Mouse (Mus musculus): Measurements from ENCODE around the gene Olfr987.
"Not testable (repeated sequence)": the region's sequence is repeated elsewhere in the genome, so short reads cannot be mapped to it uniquely, and the experiment has no call there.

The Olfr987 gene

DNA sequence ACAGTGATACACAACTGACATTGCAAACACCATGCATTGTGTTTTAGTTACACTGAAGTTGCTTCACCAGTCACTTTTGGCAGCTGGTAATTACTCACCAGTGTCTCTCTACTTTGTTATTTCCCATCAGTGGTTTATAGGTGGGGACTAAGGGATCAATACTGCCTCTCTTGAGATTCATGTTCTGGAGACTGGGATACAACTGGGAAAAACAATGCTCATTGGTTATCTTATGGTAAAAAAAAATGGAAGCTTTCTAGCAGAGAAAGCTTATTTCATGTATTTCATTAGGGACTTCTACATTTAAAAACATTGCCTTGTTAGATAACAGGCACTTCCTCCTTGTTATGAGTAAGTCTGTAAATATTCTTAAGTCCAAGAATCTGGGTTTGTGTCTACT, at the start of gene Olfr987:
Gene Olfr987 (minus strand): TSS at position 101 of the 400 bp plus-strand sequence.
- DNase-seq (ENCODE audit: low read depth, low spot score), result not testable (repeated sequence)

DNA sequence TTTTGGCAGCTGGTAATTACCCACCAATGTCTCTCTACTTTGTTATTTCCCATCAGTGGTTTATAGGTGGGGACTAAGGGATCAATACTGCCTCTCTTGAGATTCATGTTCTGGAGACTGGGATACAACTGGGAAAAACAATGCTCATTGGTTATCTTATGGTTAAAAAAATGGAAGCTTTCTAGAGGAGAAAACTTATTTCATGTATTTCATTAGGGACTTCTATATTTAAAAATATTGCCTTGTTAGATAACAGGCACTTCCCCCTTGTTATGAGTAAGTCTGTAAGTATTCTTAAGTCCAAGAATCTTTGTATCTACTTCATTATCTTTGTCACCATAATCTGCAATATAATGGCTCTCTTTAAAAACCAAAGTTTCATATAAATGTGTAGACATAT, 24.0 kb upstream of the Olfr987 start, which contains the start of gene Olfr988:
Gene Olfr988 (minus strand): TSS at position 101 of the 400 bp plus-strand sequence.
- DNase-seq (ENCODE audit: low read depth, low spot score), result not testable (repeated sequence)

DNA sequence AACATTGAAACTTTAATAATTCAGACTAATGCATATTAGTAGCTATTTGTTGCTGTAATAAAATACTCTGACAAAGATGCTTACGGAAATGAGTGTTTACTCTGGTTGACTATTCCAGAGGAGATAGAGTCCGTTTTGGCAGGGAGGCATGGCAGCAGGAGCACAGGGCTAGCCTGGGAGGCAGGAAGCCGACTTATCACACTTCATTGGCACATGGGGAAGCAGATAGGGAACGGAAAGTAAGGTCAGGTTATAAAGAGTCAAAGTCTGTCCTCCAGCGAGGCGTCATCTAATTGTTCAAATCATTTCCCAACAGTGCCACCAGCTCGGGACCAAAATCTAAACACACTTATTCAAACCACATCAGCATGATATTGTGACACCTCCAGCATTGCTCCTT, 857 bp upstream of the Olfr987 start:
- no peak for DNase-seq (ENCODE audit: low read depth, low spot score)

DNA sequence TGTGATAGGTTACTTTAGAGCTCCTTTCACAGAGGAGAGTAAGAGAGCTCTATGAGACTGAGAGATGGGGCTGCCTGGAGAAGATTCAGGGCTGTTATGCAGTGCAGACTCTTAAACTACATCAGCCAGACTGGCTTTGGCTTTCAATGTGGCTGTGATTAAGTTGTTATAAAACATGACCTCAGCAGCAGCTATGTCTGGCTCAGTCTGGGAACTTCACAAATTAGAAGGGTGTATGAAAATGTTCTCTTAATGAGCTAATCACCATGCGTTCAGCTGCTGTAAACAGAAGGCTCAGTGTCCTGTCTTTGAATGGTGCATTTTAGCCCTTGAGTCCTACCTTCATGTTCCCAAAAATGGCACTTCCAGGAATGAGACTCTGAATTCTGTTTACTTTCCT, 20.0 kb downstream of the Olfr987 start:
- no peak for DNase-seq (ENCODE audit: low read depth, low spot score)

DNA sequence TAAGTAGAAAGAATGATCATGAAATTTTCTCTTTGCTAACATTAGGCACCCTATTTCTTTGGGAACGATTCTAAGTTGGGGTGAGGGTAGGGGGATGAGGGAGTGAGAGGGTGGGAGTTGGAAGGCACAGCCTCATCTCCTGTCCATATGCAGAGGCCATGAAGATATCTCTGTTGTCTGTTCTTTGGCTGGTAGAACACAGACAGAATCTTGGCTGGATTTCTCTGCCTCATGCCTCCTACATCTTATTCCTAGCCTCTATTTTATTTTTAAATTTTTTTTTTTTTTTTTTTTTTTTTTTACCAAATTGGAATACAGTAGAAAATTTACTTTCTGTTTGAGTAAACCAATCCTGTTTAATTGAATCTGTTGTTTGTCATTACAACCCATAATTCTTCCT, 53.7 kb downstream of the Olfr987 start:
- DNase-seq (ENCODE audit: low read depth, low spot score), result no peak

DNA sequence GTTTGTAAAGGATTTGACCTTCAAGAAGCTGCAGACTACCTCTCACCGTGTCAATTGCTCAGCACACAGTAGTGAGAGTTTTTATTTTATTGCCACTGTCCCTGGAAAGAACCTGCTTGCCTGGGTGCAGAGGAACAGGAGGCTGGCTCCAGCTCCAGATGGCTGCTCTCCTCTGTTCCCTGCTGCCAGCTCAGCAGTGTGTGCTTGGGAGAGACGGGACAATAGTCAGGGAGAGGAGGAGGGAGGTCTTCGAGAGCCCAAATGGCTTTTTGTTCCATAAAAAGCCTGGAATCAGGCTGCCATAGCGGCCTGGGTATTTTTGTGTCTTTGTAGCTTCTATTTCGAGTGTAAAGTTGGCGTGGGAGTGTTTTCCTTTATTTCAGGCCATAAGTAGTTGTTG, 54.5 kb downstream of the Olfr987 start:
- DNase-seq (ENCODE audit: low read depth, low spot score), result no peak

DNA sequence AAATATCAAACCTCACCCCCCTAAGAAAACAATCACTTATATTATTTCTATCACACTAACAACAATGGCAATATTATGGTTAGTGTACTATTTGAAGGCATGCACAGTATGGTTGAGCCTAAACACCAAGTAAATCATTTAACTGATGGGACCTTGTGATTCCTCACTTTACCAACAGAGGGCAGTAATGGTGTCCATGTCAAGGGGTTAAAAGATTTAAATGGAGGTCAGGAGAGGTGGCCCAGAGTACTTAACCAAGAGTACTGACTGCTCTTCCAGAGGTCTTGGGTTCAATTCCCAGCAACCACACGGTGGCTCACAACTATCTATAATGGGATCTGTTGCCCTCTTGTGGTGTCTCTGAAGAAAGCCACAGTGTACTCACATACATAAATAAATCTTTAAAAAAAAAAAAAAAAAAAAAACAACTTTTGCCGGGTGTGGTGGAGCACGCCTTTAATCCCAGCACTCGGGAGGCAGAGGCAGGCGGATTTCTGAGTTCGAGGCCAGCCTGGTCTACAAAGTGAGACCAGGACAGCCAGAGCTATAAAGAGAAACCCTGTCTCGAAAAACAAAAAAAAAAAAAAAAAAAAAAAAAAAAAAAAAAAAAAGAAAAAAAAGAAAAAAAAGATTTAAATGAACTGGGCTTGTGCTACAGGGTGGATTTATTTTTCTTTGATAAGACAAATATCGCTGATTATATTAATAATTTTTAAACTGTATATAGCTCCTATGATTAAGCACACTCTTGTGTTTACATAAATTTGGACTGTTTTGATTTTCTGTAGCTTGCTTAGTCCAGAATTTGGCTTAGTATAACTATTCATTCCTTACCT, 55.3 kb downstream of the Olfr987 start:
- no peak for DNase-seq (ENCODE audit: low read depth, low spot score)

DNA sequence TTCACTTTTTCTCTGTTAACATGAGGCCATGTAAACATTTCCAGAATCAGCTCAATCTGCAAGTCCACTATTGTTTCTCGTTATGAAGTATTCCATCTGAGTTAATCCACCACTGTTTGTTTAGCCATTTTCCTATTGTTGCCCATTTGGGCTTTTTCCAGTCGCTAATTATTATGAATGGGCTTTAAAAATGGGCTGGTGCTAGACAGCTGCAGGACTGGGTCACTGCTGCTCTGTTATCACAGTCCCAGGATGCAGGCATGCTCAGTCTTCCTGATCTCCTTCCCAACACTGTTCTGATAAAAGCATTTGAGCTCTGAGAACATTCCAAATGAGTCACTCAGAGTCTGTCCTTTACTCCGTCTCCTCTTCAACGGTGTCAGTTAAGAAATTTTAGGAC, 58.1 kb downstream of the Olfr987 start:
- peak; percentile 25 for DNase-seq (ENCODE audit: low read depth, low spot score)
